Mouse (Mus musculus): ENCODE measurements around the gene Notch1. TPM values are rescaled to one million over a fixed set of nuclear protein-coding genes. Genes with fewer than 3 reads are reported as not detected.

The Notch1 gene
- polyA plus RNA-seq (2014; fragmentation: Illumina TruSeq; extraction: RNeasy Lipid Tissue Mini Kit (QIAGEN cat#74804); ENCODE audit: low read depth, low replicate concordance): 35.6 TPM

GRCm38 (mm10) chr2:26516275-26516674, at the start of gene Notch1:
TSS of gene Notch1 (minus strand) at chr2:26516663.

GRCm38 (mm10) chr2:26444946-26445665, 71.4 kb downstream of the Notch1 start, which contains the start of gene Sec16a:
TSS of gene Sec16a (minus strand) at chr2:26445216.

GRCm38 (mm10) chr2:26408515-26409356, 107.7 kb downstream of the Notch1 start, which contains the start of gene Inpp5e:
TSS of gene Inpp5e (minus strand) at chr2:26409203.

Other genes with a start within 250 kb of the Notch1 start
- 13.4 TPM for gene Ccdc187, start 222.1 kb downstream of the Notch1 start, polyA plus RNA-seq (2014; fragmentation: Illumina TruSeq; extraction: RNeasy Lipid Tissue Mini Kit (QIAGEN cat#74804); ENCODE audit: low read depth, low replicate concordance)
- 14.9 TPM for gene Gpsm1, start 201.1 kb downstream of the Notch1 start, polyA plus RNA-seq (2014; fragmentation: Illumina TruSeq; extraction: RNeasy Lipid Tissue Mini Kit (QIAGEN cat#74804); ENCODE audit: low read depth, low replicate concordance)
- 13.7 TPM for gene Dnlz, start 164.6 kb downstream of the Notch1 start, polyA plus RNA-seq (2014; fragmentation: Illumina TruSeq; extraction: RNeasy Lipid Tissue Mini Kit (QIAGEN cat#74804); ENCODE audit: low read depth, low replicate concordance)
- 10.5 TPM for gene Card9, start 155.7 kb downstream of the Notch1 start, polyA plus RNA-seq (2014; fragmentation: Illumina TruSeq; extraction: RNeasy Lipid Tissue Mini Kit (QIAGEN cat#74804); ENCODE audit: low read depth, low replicate concordance)
- gene Snapc4, start 136.0 kb downstream of the Notch1 start, polyA plus RNA-seq (2014; fragmentation: Illumina TruSeq; extraction: RNeasy Lipid Tissue Mini Kit (QIAGEN cat#74804); ENCODE audit: low read depth, low replicate concordance): 55.8 TPM
- gene Entr1, start 127.3 kb downstream of the Notch1 start, polyA plus RNA-seq (2014; fragmentation: Illumina TruSeq; extraction: RNeasy Lipid Tissue Mini Kit (QIAGEN cat#74804); ENCODE audit: low read depth, low replicate concordance): 114 TPM
- 50.9 TPM for gene Pmpca, start 127.3 kb downstream of the Notch1 start, polyA plus RNA-seq (2014; fragmentation: Illumina TruSeq; extraction: RNeasy Lipid Tissue Mini Kit (QIAGEN cat#74804); ENCODE audit: low read depth, low replicate concordance)
- gene Inpp5e, start 107.5 kb downstream of the Notch1 start, polyA plus RNA-seq (2014; fragmentation: Illumina TruSeq; extraction: RNeasy Lipid Tissue Mini Kit (QIAGEN cat#74804); ENCODE audit: low read depth, low replicate concordance): 20.0 TPM
- gene Sec16a, start 71.4 kb downstream of the Notch1 start, polyA plus RNA-seq (2014; fragmentation: Illumina TruSeq; extraction: RNeasy Lipid Tissue Mini Kit (QIAGEN cat#74804); ENCODE audit: low read depth, low replicate concordance): 86.4 TPM
- 114 TPM for gene Egfl7, start 63.4 kb upstream of the Notch1 start, polyA plus RNA-seq (2014; fragmentation: Illumina TruSeq; extraction: RNeasy Lipid Tissue Mini Kit (QIAGEN cat#74804); ENCODE audit: low read depth, low replicate concordance)
- gene Gm20532, start 70.0 kb upstream of the Notch1 start, polyA plus RNA-seq (2014; fragmentation: Illumina TruSeq; extraction: RNeasy Lipid Tissue Mini Kit (QIAGEN cat#74804); ENCODE audit: low read depth, low replicate concordance): not detected
- gene Agpat2, start 87.8 kb upstream of the Notch1 start, polyA plus RNA-seq (2014; fragmentation: Illumina TruSeq; extraction: RNeasy Lipid Tissue Mini Kit (QIAGEN cat#74804); ENCODE audit: low read depth, low replicate concordance): 158 TPM
- 12.1 TPM for gene Fam69b, start 111.8 kb upstream of the Notch1 start, polyA plus RNA-seq (2014; fragmentation: Illumina TruSeq; extraction: RNeasy Lipid Tissue Mini Kit (QIAGEN cat#74804); ENCODE audit: low read depth, low replicate concordance)
- gene Lcn4, start 154.6 kb upstream of the Notch1 start, polyA plus RNA-seq (2014; fragmentation: Illumina TruSeq; extraction: RNeasy Lipid Tissue Mini Kit (QIAGEN cat#74804); ENCODE audit: low read depth, low replicate concordance): not detected

All from adipose tissue, adult 10 weeks (tissue).